Mouse (Mus musculus) embryonic fibroblast, embryonic 13.5 days (primary cell): ENCODE measurements around the gene C2cd5. TPM values are rescaled to one million over a fixed set of nuclear protein-coding genes. Genes with fewer than 3 reads are reported as not detected.
A peak's percentile ranks its signal among the peaks of the same experiment; 100 is the strongest.

ENCODE experiments used
- H3K27ac ChIP-seq: 2 replicates; pipeline ENCODE4 v1.5.1; 2012; ENCODE audit warnings: low read length, control low read depth, inconsistent platforms; ENCODE audit not compliant: insufficient read depth
- H3K4me1 ChIP-seq: 2 replicates; pipeline ENCODE4 v1.6.1; 2011; ENCODE audit warnings: low read length; ENCODE audit not compliant: control insufficient read depth, insufficient read depth
- H3K4me3 ChIP-seq: 2 replicates; pipeline ENCODE4 v1.5.1; 2011; ENCODE audit warnings: mild to moderate bottlenecking, control low read depth, low read length; ENCODE audit not compliant: insufficient read depth
- CTCF ChIP-seq: IDR thresholded peaks from 2 replicates; pipeline ENCODE4 v1.5.1; 2011; ENCODE audit warnings: mild to moderate bottlenecking, control low read depth, low read length, moderate library complexity, borderline replicate concordance; ENCODE audit not compliant: insufficient read depth
- POLR2A ChIP-seq: IDR thresholded peaks from 2 replicates; pipeline ENCODE4 v1.6.1; 2011; ENCODE audit warnings: low read depth, mild to moderate bottlenecking, control low read depth, low read length, moderate library complexity
- polyA plus RNA-seq: library from polyadenylated mRNA; stranded (reverse); fragments of >200 nt; gene quantifications from 2 replicates; pipeline ENCODE4 v1.2.4, GENCODE M21; 2011; ENCODE audit warnings: low read depth; ENCODE audit not compliant: missing spikeins, insufficient read length

Gene C2cd5
- polyA plus RNA-seq, 1 experiment = 13.1 TPM

GRCm38 (mm10) chr6:142964531-142965385 lies 135.2 kb downstream of the C2cd5 start:
- H3K4me1 ChIP-seq = no peaks in the 10 kb centered on the region
- TF ChIP-seq CTCF (peak; percentile 32; the same call in 1 of the 2 replicates), POLR2A (no peak)
- no peak overlapping the region for H3K27ac ChIP-seq
- H3K4me3 ChIP-seq = peak overlapping the region; percentile 43

- no peak within 1 kb of the TSS for H3K27ac ChIP-seq
These were observed 135.8 kb downstream of the C2cd5 start, which contains the start of gene St8sia1 for GRCm38 (mm10) chr6:142964076-142964530. Gene St8sia1 (minus strand): TSS chr6:142964452.

GRCm38 (mm10) chr6:142963480-142964075 lies 136.4 kb downstream of the C2cd5 start:
- no peak for TF ChIP-seq POLR2A
- Histone ChIP-seq H3K4me3 (peak overlapping the region; percentile 43; the same call in 1 of the 2 replicates), H3K4me1 (no peaks in the 10 kb centered on the region), H3K27ac (no peak overlapping the region)

More at GRCm38 (mm10) chr6:142964076-142964530, 135.8 kb downstream of the C2cd5 start, which contains the start of gene St8sia1:
- H3K4me1 ChIP-seq = no peaks in the 10 kb centered on the region
- TF ChIP-seq CTCF (no peak), POLR2A (no peak)
- peak within 1 kb of the TSS; percentile 43 for H3K4me3 ChIP-seq

GRCm38 (mm10) chr6:142962881-142963280 lies 137.1 kb downstream of the C2cd5 start:
- TF ChIP-seq CTCF = no peak
- no peak for TF ChIP-seq POLR2A
- no peaks in the 10 kb centered on the region for H3K4me1 ChIP-seq
- H3K27ac ChIP-seq = no peak overlapping the region
- no peak overlapping the region for H3K4me3 ChIP-seq

- Histone ChIP-seq H3K4me3 (no peak overlapping the region), H3K27ac (no peak overlapping the region), H3K4me1 (no peaks in the 10 kb centered on the region)
- TF ChIP-seq CTCF (no peak), POLR2A (no peak)
These were observed 137.5 kb downstream of the C2cd5 start for GRCm38 (mm10) chr6:142962476-142962875.

GRCm38 (mm10) chr6:142961721-142962455 lies 138.1 kb downstream of the C2cd5 start:
- TF ChIP-seq POLR2A (no peak), CTCF (no peak)
- no peak overlapping the region for H3K27ac ChIP-seq
- no peak overlapping the region for H3K4me3 ChIP-seq
- H3K4me1 ChIP-seq = no peaks in the 10 kb centered on the region

Other genes starting within 250 kb of the C2cd5 start
- 0.07 TPM in 1 of 2 replicates, not detected in the other for gene St8sia1, start 135.7 kb downstream of the C2cd5 start, polyA plus RNA-seq
- 46.1 and 48.6 TPM in 2 replicates for gene Etnk1, start 67.1 kb upstream of the C2cd5 start, polyA plus RNA-seq